Mouse (Mus musculus): ENCODE measurements around the gene Usp19. TPM values are rescaled to one million over a fixed set of nuclear protein-coding genes. Genes with fewer than 3 reads are reported as not detected.
A peak's percentile ranks its signal among the peaks of the same experiment; 100 is the strongest.

Usp19 gene
- total RNA-seq (2021), result 10 to 100 TPM; 79.9 to 91.6 TPM
- long read RNA-seq, experiment 1, full-length matches to known transcripts, result 51 of 83 reads
- long read RNA-seq, experiment 1, partial matches to known transcripts, result 20 of 83 reads
- long read RNA-seq, experiment 1, other reads (novel, unspliced or antisense), result 12 of 83 reads
- long read RNA-seq, experiment 2, full-length matches to known transcripts, result 24 of 37 reads
- long read RNA-seq, experiment 2, partial matches to known transcripts, result 9 of 37 reads
- long read RNA-seq, experiment 2, other reads (novel, unspliced or antisense), result 4 of 37 reads

- peak; percentile 96 to 98 for DNase-seq
Measured at GRCm38 (mm10) chr9:108490559-108491285, at the start of gene Usp19. Usp19 (plus strand) TSS chr9:108490602.

GRCm38 (mm10) chr9:108441236-108441919 lies 49.0 kb upstream of the Usp19 start:
- no peak for DNase-seq

- no peak for DNase-seq
Measured at GRCm38 (mm10) chr9:108445125-108445524, 45.3 kb upstream of the Usp19 start.

- DNase-seq, result peak in 1 of 2 experiments; percentile 48
Measured at GRCm38 (mm10) chr9:108449860-108450259, 40.5 kb upstream of the Usp19 start.

GRCm38 (mm10) chr9:108450292-108451169 lies 39.9 kb upstream of the Usp19 start:
- DNase-seq, result peak; percentile 37 to 38

- DNase-seq, result no peak
Measured at GRCm38 (mm10) chr9:108451170-108451493, 39.3 kb upstream of the Usp19 start.

GRCm38 (mm10) chr9:108451519-108452160 lies 38.8 kb upstream of the Usp19 start:
- no peak for DNase-seq

- peak; percentile 84 to 94 for DNase-seq
Measured at GRCm38 (mm10) chr9:108452291-108452906, 38.0 kb upstream of the Usp19 start.

- no peak for DNase-seq
Measured at GRCm38 (mm10) chr9:108452911-108453310, 37.5 kb upstream of the Usp19 start.

GRCm38 (mm10) chr9:108453458-108453857 lies 36.9 kb upstream of the Usp19 start:
- no peak for DNase-seq

- no peak for DNase-seq
Measured at GRCm38 (mm10) chr9:108454429-108454828, 36.0 kb upstream of the Usp19 start.

GRCm38 (mm10) chr9:108455747-108456571 lies 34.4 kb upstream of the Usp19 start:
- no peak for DNase-seq

- no peak for DNase-seq
Measured at GRCm38 (mm10) chr9:108456953-108457352, 33.4 kb upstream of the Usp19 start.

GRCm38 (mm10) chr9:108459939-108460318 lies 30.5 kb upstream of the Usp19 start:
- peak in 1 of 2 experiments; percentile 25 for DNase-seq

GRCm38 (mm10) chr9:108460319-108461178 lies 29.9 kb upstream of the Usp19 start, which contains the start of gene Ccdc71:
Ccdc71 (plus strand) TSS chr9:108460527.
- peak; percentile 89 to 92 for DNase-seq

- peak in 1 of 2 experiments; percentile 40 for DNase-seq
Measured at GRCm38 (mm10) chr9:108461181-108461631, 29.2 kb upstream of the Usp19 start, which contains the start of gene Klhdc8b. Klhdc8b (minus strand) TSS chr9:108461581.

- DNase-seq, result no peak
Measured at GRCm38 (mm10) chr9:108461675-108462074, 28.7 kb upstream of the Usp19 start.

GRCm38 (mm10) chr9:108462192-108462591 lies 28.2 kb upstream of the Usp19 start:
- DNase-seq, result peak; percentile 61 to 63

GRCm38 (mm10) chr9:108463713-108464112 lies 26.7 kb upstream of the Usp19 start:
- no peak for DNase-seq

Measured in heart, adult 18-20 months (tissue).